Mouse (Mus musculus): ENCODE results near the gene Cdcp1. TPM values are rescaled to one million over a fixed set of nuclear protein-coding genes. Genes with fewer than 3 reads are reported as not detected.

Gene Cdcp1
- polyA plus RNA-seq, 1 experiment from 2014 or later = 0.39 TPM

Other genes starting within 250 kb of the Cdcp1 start
- 15.4 and 18.1 TPM in 2 replicates for gene Tmem42, start 194.7 kb downstream of the Cdcp1 start, polyA plus RNA-seq (2015; fragmentation: Nextera tagmentation; extraction: Ambion mirVana)
- gene Tgm4, start 181.3 kb downstream of the Cdcp1 start, polyA plus RNA-seq (2015; fragmentation: Nextera tagmentation; extraction: Ambion mirVana) = 0.24 and 0.30 TPM in 2 replicates
- 44.2 and 52.7 TPM in 2 replicates for gene Zdhhc3, start 102.8 kb downstream of the Cdcp1 start, polyA plus RNA-seq (2015; fragmentation: Nextera tagmentation; extraction: Ambion mirVana)
- gene Exosc7, start 102.8 kb downstream of the Cdcp1 start, polyA plus RNA-seq (2015; fragmentation: Nextera tagmentation; extraction: Ambion mirVana) = 63.9 and 76.4 TPM in 2 replicates
- 1.5 and 2.9 TPM in 2 replicates for gene Clec3b, start 65.1 kb downstream of the Cdcp1 start, polyA plus RNA-seq (2015; fragmentation: Nextera tagmentation; extraction: Ambion mirVana)
- 10.4 and 17.6 TPM in 2 replicates for gene Tmem158, start 44.7 kb upstream of the Cdcp1 start, polyA plus RNA-seq (2015; fragmentation: Nextera tagmentation; extraction: Ambion mirVana)
- gene Lars2, start 150.9 kb upstream of the Cdcp1 start, polyA plus RNA-seq (2015; fragmentation: Nextera tagmentation; extraction: Ambion mirVana) = 783 and 885 TPM in 2 replicates

All from heart, embryonic 15.5 days (tissue).